Mouse (Mus musculus) kidney, postnatal 14 days (tissue): ENCODE data around the gene AU022252.

Experiments
- DNase-seq: peaks from one replicate; pipeline ENCODE4 v3.0.0; 2022; ENCODE audit warnings: mixed read lengths

Gene AU022252

DNA sequence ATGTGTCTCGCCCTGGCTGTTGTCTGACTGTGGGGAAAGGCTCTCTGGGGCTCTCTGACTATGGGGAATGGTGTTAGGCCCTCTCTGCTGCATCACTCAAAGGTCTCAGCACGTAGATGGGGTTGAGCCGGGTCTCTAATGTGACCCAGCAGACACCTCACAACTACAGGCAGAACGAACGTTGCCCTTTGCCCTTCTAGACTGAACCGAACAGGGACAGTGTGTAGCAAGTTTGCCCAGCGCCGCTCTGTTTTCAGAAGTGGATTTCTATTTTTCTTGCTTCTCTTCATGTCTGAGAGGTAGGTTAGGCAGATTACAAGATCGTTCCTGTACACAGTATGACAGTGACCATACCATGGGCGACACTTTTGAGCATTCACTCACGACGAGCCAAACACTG lies 10.1 kb upstream of the AU022252 start:
- DNase-seq, result no peak

DNA sequence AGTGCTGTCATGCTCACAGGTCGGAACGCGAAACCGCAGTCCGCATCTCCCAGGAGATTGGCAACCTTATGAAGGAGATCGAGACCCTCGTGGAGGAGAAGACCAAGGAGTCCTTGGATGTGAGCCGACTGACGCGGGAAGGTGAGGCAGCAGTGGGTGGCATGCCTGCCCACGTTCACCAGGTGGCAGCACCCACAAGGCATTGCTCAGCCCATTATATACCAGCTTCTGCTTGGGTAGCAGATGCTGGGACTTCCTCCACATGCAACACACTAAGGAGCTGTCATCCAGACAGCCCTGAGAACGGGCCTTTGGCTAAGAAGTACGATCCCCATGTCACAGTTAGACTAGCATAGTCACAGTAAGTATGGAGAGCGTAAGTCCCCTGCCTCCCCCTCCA lies 9.2 kb upstream of the AU022252 start:
- no peak for DNase-seq

DNA sequence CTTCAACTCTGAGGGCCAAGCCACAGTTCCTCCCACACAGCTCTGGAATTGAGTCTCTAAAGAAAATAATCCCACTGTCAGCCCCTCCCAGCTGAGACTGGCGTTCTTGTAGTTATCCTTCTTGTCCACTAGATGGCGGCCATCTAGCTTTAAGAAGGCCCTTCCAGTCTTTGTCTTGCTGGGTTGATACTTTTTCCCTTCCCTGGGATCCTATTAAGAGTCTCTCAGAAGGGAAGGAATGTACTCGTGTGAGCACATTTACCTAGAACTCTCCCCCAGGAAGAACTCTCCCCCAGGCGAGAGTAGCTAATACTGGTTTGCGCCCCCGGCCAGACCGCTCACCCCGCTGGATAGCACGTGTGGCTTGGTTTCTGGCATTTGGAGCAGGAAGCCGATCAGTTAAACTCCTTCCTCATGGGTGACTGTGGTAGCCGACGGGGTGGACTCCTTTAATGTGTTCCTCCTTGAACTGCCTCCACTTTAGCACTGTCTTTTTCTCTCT lies 6.7 kb upstream of the AU022252 start:
- no peak for DNase-seq

DNA sequence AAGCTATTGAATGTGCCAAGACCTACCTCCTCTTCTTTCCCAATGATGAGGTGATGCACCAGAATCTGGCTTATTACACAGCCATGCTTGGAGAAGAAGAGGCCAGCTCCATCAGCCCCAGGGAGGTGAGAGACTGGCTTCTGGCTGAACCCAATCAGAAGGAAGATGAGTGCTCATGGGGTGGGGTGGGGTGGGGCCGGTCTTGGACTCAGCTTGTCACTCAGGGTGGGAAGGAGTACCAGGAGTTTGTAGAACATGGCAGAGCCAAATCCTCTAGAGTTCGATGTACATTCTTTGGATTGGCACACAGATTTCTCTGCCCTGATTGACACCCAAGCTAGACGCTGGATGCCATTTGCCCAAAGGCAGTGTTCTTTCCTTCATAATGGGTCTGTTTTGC lies 6.1 kb upstream of the AU022252 start:
- no peak for DNase-seq

DNA sequence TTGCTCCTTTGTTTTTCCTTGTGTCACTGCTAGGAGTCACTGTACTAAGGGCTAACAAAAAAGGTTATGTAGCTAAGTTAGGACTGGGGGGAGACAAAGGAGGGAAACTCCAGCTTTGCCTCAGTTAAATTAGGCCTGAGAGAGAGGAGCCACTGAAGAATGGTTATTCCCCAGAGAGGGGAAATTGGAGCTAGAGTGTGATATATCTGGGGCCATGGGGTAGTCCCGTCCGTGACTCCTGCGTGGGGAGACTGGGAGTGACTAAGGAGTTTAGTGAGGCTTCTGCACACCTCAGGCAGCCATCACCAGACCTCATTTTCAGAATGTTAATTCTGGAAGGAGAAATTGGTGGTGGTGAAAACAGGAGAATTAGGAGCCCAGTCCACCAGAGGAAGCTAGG lies 1.8 kb upstream of the AU022252 start:
- no peak for DNase-seq

DNA sequence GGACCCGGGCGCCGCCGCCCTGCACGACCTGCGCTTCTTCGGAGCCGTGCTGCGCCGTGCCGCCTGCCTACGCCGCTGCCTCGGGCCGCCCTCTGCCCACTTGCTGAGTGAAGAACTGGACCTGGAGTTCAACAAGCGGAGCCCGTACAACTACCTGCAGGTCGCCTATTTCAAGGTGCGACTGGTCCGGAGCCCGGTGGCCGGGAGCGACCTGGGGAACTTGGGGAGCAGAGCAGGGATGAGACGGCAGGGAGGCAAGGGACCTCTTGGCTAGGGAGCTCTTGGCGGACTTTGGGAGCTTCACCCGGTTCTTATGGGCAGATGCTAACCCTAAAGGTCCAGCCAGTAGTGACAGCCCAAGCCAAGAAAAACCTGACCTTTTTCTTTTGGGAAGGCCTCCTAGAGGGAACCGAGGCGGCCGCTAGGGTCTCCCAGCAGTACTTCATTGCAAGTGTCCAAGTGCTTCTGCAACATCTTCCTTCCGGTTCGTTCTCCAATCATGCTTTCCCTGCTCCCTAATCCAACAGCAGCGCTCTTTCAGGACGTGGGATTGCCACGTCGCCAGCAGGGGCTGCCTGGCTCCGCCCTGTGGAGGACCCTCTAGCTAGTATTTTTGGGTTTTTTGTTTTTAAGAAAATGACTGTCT lies 867 bp upstream of the AU022252 start:
- DNase-seq, result peak; percentile 60

DNA sequence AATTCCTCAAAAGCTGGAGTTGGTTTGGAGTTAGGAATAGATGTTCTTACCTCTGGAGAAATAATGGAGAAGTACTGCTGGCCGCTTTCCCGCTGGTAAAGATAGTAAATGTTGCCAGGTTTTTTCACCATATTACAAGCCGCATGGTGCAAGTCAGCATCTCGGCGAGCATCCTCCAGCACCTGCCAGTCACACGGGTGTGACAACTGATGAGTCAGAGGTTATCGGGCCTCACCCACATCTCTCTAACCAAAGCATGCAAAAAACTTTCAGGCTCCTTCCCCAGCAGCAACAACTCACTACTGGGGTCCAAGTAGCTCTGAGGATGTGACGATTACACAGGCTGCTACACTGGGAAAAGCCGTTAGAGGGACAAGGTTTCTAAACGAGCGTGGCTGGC lies 5.8 kb downstream of the AU022252 start:
- DNase-seq, result no peak

DNA sequence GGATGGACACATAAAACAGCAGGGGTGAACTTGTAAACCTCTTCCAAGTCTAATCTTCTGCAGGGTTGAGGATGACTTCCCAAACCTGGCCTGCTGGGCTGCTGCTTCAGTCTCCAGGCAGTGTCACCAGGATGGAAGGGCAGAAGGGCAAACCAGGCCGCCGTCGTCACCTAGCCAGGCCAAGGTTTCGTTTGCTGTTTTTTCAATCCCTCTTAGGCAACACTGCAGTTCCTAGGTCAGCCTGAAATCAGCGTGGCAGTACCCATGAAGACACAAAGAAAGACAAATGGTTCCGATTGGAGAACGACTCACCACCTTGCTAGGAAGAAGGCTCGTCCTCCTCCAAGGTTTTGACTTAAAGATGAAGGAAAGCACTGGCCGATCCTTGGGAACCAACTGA lies 6.8 kb downstream of the AU022252 start:
- no peak for DNase-seq

DNA sequence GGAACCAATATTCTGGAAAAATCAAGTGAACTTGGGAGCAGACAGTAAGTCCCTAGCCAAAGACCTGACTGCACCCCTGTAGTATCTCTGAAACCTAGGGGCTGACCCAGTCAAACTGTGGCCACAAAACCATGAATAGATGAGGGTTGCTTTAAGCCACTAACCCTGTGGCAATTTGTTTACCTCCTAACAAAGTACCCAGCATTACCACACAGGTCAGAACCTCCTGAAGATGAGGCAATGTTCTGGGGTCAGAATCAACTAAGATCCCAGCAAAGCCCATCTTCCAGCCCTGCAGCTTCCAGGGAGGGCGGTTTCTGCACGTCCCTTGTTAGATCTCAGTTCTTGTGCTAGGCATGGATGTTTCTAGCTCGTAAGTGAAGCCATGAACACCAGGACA lies 8.0 kb downstream of the AU022252 start:
- no peak for DNase-seq

DNA sequence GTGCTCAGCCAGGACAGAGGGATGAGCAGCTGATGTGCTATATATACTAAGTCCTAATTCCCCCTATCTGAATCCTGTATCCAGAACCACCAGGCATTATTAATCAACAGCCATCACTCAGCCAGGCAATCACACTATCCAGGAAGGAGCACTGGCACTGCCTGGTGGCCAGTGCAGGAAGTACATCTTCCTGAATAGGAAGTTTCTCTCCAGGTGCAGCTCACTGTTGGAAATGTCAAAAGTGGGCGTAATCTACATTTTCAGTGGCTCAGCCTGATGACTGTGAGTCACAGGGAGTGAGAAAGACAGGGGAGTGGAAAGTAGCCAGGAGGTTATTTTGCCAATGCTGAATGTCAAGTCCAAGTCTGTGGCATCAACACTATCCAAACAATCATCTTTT lies 8.8 kb downstream of the AU022252 start:
- peak; percentile 42 for DNase-seq

DNA sequence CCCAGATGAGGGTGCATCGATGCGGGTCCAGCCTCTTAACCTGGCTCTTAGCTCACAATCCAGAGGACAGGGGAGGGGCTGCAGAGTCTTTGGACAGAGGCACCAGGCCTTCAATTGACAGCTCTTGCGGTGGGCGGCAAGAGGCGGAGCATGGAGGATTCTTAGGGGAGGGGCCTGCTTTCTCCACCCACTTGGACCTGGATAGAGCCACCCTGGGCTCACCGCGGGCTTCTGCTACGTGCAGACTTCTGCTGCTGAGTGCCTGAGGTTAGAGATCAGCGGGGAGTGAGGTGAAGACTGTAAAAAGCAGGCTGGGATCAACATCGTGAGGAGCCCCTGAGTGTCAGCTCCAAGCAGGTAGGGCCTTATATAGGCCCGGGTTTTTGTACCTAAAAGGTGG lies 14.3 kb downstream of the AU022252 start, which contains the start of gene Tmem269:
TSS of gene Tmem269 (minus strand) at position 49 of the 400 bp plus-strand sequence.
- DNase-seq, result no peak

DNA sequence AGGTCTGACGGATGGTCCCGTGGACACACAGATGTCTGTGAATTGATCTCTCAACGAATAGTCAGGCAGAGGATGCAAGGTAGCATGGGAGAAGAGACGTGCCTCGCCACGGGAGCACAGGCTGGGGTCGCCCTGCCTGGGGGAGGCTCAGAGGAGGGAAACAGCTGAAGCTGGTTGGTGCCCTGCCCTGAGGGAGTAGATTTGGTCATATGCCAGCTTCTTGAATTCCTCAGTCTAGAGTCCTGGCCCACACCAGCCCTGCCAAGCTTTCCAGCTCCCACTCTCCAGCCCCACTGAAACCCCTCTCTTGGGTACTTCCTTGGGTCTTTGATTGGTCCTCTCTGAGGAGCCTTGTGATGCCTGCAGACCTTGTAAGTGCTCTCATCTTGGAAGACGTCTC lies 15.8 kb downstream of the AU022252 start:
- DNase-seq, result peak; percentile 11

DNA sequence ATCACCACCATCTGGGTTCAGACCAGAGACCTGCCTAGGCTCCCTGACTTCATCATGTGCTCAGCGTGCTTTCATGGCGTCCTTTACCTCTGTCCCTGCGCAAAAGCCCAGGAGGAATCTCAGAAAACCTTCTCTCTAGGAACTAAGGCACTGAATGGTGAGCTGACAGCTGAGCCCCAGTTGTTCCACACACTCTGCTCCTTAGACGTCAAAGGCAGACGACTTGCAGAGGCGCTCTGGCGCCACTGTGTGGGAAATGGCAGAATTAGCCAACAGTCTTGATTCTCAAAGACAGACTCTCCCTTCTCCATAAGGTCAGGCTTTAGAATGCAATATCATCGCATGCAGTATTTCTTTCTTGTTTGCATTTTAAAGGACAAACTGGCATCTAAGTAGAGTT lies 27.8 kb downstream of the AU022252 start:
- DNase-seq, result peak; percentile 75

DNA sequence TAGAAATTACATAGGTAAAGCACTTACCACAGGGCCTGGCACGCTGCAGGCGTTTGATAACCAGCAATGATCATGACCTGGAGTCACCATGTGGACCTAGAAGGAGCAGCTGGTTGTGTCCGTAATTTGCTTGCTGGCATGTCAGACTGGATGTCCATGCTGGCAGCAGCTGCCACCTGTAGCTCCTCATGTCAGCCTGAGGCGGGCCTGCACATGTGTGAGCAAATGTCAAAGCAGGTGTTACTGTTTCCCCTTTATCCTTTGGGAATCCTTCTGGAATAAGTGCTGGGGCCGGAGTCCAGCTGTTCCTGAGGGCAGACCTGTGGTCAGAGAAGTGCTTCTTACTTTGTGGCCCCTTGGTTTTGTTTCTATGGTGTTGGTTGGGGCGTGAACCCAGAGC lies 34.4 kb downstream of the AU022252 start:
- no peak for DNase-seq

DNA sequence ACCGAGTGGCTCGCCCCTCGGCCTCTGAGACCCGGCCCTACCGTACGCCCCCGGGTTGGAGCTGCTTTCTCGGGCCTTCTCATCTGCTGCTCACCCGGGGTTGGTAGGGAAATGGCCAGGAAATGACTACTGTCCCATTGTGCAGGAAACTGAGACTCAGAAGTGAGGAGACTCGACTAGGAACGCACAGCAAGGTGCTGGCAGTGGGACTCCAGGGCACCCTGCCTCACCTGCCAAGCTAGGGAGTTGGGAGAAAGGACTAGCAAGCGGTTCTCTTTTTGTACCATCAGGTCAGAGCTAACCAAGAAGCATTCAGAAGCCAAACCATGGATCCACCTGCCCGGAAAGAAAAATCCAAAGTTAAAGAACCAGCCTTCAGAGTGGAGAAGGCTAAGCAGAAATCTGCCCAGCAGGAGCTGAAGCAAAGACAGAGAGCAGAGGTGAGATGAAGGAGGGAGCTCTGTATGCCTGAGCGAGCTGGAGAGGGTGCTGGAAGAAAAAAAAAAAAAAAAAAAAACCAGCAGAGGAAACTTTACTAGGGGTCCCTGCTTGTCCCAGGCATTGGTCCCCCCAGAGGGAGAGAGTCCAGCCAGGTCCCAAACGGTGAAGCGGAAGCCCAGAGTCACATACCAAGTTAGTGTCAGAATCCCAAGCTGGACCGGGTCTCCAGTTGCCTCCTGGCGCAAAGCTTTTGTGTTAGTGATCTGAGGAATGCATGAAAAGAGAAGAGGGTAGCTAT lies 36.8 kb downstream of the AU022252 start:
- DNase-seq, result no peak

DNA sequence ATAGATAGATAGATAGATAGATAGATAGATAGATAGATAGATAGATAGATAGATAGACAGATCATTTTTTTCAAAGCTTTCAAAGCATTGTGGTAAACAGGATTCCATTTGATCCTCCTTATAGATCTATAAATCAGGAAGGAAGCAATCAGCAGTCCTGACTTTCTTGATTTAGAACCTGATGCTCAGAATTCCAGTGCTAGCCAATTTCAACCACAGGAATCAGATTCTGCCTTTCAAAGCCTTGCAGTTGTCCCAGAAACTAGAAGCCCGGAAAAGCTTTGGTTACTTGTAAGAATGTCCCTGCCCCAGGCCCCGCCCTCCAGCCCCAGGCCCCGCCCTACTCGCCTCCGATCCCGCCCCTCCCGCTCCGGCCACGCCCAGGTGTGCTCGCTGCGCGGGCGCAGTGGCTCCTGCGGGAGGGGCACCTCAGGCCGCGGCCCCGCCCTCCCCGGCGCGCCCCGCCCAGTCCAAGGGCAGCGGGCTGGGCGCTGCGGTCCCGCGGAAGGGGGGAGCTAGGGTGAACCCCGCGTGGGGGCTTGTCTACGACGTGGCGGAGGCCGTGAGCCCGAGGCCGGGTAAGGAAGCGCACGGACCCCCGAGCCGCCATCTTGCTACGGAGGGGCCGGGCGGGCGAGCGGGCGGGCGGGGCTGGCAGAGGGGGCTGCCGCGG lies 37.5 kb downstream of the AU022252 start, which contains the start of gene Svbp:
TSS of gene Svbp (plus strand) at position 398 of the 673 bp plus-strand sequence.
- DNase-seq, result peak; percentile 94

DNA sequence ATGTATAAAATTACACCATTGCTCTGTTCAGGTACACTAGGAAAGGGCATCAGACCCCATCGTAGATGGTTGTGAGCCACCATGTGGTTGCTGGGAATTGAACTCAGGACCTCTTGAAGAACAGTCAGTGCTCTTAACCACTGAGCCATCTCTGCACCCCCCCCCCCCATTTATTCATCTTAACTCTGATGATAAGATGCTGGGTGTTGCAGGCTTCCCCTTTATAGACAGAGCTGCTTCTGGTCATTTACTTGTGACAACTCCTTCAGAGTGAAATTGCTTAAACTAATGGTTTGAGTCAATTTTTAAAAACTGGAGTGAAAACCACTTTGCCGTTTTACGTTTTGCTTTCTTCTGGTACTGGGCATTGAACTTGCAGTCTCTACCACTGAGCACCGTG lies 39.8 kb downstream of the AU022252 start:
- DNase-seq, result no peak

DNA sequence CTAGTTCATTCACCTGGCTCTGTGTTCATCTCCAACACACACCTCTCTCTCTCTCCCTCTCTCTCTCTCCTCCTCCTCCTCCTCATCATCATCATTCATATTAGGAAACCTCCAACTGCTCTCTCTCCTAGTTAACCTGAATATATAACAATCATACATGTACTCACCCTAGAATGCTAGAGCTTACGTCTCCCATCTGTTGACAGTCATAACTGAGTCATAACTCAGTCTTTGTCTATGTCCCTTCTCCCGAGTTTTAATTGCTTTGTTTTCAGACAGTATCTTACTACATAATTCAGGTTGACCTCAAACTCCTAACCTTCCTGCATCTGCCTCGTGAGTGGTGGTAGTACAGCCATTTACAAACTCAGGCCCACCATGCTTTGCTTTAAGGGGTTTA lies 41.2 kb downstream of the AU022252 start:
- no peak for DNase-seq

DNA sequence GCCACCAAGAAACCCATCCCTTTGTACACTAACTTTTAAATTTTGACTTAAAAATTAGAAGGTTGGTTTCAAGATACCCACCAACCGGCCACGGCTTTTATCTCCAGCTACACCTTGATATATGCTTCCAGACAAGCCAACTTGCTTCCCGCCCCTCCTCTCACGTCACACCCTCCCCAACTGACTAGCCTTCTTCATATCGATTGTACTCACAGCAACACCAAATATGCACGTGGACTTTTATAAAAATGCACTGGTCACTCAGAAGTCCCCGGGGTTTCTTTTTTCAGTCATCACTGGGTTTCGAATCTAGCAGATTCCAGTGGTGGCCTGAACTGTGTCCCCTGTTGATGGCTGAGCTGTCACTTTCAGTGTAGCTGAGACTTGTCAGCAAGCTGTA lies 41.9 kb downstream of the AU022252 start:
- no peak for DNase-seq

DNA sequence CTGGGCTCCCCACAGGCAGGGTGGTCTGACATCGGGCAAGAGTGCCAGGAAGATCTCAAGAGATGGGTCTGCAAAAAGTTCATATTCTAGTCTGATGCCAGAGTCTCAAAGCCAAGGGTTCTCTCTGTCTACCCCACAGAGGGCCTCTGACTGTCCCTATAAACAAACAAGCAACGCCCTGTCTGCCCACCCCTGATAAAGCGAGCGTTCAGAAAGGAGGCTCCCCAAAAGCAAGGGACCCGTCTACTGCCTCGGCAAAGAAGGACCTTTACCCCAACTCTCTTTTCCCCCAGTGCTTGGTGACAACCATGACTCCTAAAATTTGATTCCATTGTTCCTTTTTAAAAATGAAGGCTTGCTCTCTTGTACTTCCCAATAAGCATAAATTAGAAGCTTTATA lies 42.6 kb downstream of the AU022252 start, which contains the start of gene Ermap:
TSS of gene Ermap (minus strand) at position 148 of the 400 bp plus-strand sequence.
- DNase-seq, result no peak

DNA sequence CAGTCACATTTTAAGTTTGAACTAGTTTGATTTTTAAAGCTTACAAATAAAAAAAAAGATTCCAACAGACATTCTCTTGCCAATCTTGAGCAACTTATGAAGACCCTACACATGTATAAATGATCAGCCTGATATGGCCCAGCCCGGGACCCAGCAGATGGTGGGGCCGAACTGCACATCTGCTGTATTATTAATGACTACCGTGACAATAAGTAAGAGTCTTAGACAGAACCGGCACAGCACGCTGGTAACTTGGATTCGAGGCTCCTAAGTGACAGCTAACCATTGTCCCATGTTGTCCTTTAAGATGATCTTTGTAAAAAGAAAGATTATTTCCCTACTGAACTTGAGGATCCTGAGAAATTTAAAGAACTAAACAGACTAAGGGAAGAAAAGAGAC lies 43.1 kb downstream of the AU022252 start:
- DNase-seq, result no peak

DNA sequence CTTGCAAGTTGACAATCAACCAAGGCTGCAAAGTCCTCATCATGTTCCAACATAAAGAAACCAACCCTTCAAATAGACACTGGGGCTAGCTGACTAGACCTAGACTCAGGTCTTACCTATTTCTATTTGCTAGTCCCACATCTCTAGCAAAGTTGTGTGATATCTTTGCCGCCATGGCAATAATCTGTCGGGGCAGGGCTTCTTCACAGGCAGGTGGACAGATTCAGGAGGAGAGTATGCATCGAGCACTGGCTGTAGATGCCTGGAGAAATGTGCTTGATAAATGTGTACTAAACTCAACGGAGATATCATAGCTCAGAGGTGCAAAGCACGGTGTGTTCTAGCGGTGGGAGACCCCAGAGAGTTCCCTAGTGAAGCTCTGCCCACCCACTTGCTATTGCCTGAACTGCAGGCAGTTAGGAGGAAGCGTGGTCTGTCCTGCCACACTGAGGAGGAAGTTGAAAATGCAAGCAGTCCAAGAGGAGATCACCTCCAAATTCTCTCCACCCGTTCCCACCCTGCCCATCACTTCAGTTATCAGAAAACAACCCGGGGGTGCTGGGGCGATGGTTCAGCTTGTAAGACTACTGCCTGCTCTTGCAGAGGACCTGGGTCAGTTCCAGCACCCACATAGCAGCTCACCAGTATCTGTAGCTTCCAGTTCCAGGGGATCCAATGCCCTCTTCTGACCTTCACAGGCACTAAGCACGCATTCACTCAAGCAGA lies 44.3 kb downstream of the AU022252 start:
- DNase-seq, result no peak

DNA sequence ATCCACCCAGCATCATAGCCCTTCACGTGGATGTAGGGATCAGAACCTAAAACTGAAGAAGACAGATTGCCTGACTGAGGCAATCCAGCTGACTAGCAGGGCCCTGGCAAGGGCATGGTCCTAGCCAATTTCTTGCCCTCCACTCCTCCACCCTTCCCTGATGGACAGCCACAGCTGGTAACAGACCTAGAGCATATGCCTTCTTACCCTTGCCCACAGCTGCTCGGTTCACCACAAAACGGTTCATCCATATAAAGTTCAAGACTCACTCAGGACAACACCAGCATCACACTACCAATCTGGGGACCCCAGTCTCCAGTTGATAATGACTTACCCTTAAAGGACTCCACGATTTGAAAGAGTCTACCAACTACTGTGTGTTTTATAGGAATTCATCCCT lies 46.7 kb downstream of the AU022252 start:
- DNase-seq, result no peak
